Comparison of ENCODE assay signal across 10 mouse cellular contexts in genomic region chr2:65279029-65279690, GRCm38 (mm10). TPM values are rescaled to one million over a fixed set of nuclear protein-coding genes. Genes with fewer than 3 reads are reported as not detected.
DNase-seq lines count a peak whose midpoint lies in the region; ATAC-seq lines count a peak whose summit lies in the region.
"Had no signal": no experiment of that assay in that cellular context is flagged by ENCODE, and none has a peak within 500 bp of the region (broad histone marks: within the 10 kb centered on the region; RNA-seq: fewer than 3 reads in every experiment).

No protein-coding gene starts in this region.

- H3K9me3 ChIP-seq in lung, embryonic 15.5 days = no peaks in the 10 kb centered on the region

- no peak for DNase-seq in lung, postnatal 25 days (ENCODE audit: low spot score)
- DNase-seq in induced T-regulatory cell, adult 2 months (ENCODE audit: low read depth) = peak; percentile 26
- DNase-seq in lung, postnatal 36 days = peak; percentile 6
- DNase-seq in layer of hippocampus, postnatal 36 days = no peak
- DNase-seq in left cerebral cortex, postnatal 10 days (ENCODE audit: extremely low spot score in 1 of 2, low spot score in 2 of 2) = no peak
- DNase-seq: gastrocnemius, postnatal 25 days had no signal

- no peak overlapping the region for H3K9ac ChIP-seq in lung, embryonic 15.5 days
- H3K9ac ChIP-seq: hindbrain, embryonic 14.5 days had no signal

- no peaks in the 10 kb centered on the region for H3K36me3 ChIP-seq in lung, embryonic 15.5 days

- peaks cover 8% of the 10 kb centered on the region; the same call in 1 of the 2 replicates for H3K4me1 ChIP-seq in lung, embryonic 15.5 days

- WGBS in lung, embryonic 15.5 days = 9% methylated on average over 4 of the region's 4 CpGs

- intact Hi-C loops in left cerebral cortex, postnatal 10 days (cut with DNase I) = no loop called here

- peak overlapping the region; percentile 27; the same call in 1 of the 2 replicates for H3K4me2 ChIP-seq in lung, embryonic 15.5 days
- H3K4me2 ChIP-seq: hindbrain, embryonic 14.5 days had no signal

- H3K27me3 ChIP-seq in lung, embryonic 15.5 days = no peaks in the 10 kb centered on the region

- 0 out of 2 replicates have a peak overlapping the region, but pooled peaks have one; percentile 31 for H3K27ac ChIP-seq in lung, embryonic 15.5 days
- H3K27ac ChIP-seq: hindbrain, embryonic 14.5 days had no signal

- ATAC-seq in lung, embryonic 15.5 days (ENCODE audit: borderline replicate concordance, extremely low read depth, low FRiP score, low TSS enrichment) = peak; percentile 57; the same call in 1 of the 2 replicates
- peak; percentile 75 for ATAC-seq in CD4-positive, CD25-positive, alpha-beta regulatory T cell, adult 4 months
- ATAC-seq: midbrain, embryonic 16.5 days had no signal

- no peak overlapping the region for H3K4me3 ChIP-seq in lung, embryonic 15.5 days

RNA-seq across cellular contexts. Expression of gene Cobll1, which starts 40.0 kb away (rescaled TPM):
- polyA plus RNA-seq in lung, embryonic 15.5 days (2015; fragmentation: Nextera tagmentation; extraction: Ambion mirVana) = 7.8 and 9.2 TPM in 2 replicates
- 1 to 10 TPM; 2.7 to 4.6 TPM for polyA plus RNA-seq in CD4-positive, CD25-positive, alpha-beta regulatory T cell, adult 4 months (2017; shearing (Covaris generic))
- 1 to 10 TPM; 6.1 to 8.9 TPM for total RNA-seq in layer of hippocampus, postnatal 36 days (2021)
- 1 to 10 TPM; 8.4 to 9.1 TPM for total RNA-seq in left cerebral cortex, postnatal 10 days (2021)

Comparison
In these comparisons a context has a peak if more than half of its experiments do, and no peak if none do; other contexts are left out.
1. DNase-seq: peak in induced T-regulatory cell, adult 2 months (single experiment) and lung, postnatal 36 days (single experiment); none in lung, postnatal 25 days (single experiment), layer of hippocampus, postnatal 36 days (0 of 2) and left cerebral cortex, postnatal 10 days (0 of 2).